Mouse (Mus musculus) ES-Bruce4 (cell line): Measurements from ENCODE around the gene Fam69a.

Experiments used
- CTCF ChIP-seq: IDR thresholded peaks from one replicate; pipeline ENCODE4 v1.8.1; 2011; ENCODE audit warnings: low read depth, low read length
- POLR2A ChIP-seq: IDR thresholded peaks from one replicate; pipeline ENCODE4 v1.8.1; 2011; ENCODE audit warnings: low read length; ENCODE audit not compliant: insufficient read depth

DNA sequence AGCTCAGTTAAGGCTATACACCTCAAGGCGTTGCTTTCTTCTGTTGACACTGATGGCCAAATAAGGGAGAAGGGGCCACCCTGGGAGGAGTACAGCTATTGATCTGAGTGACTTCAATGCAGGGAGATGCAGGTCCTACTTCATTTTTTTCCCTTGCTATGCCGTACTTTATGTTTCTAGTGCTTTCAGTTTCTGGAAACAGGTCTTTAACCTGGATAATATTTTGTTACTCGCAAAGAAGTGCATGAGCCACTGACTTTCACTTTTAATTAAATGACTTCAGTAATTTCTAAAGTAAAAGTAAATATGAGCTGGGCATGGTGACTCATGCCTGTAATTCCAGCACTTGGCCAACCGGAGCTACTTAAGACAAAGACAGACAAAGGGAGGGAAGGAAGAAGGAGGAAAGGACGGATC lies 958 bp upstream of the Fam69a start:
- TF ChIP-seq POLR2A, result no peak
- no peak for TF ChIP-seq CTCF
